33 mouse cellular contexts compared by ENCODE assay signal in the genomic region with DNA sequence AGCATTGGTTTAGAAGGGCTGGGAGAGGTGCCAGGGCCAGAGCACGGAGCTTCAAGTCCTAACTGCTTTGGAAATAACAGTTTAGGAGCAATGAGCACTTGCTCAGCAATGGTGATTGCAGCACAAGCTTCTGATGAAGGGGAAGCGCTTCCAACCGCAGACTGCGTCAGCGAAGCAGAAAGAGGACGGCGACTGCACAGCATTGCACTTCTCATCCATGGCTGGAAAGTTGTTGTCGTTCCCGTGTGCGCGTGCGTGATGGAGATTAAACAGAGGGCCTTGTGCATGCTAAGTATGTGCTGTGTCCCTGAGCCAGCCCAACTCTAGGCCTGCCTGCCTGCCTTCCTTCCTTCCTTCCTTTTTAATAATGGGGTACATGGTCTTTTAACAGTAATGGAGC.
DNase-seq lines count a peak whose midpoint lies in the region; ATAC-seq and TF ChIP-seq lines count a peak whose summit lies in the region.
"Had no signal": no experiment of that assay in that cellular context is flagged by ENCODE, and none has a peak within 500 bp of the region (broad histone marks: within the 10 kb centered on the region; RNA-seq: fewer than 3 reads in every experiment).

No protein-coding gene starts in this region.

- H3K27ac ChIP-seq in bone marrow, adult 2 months (ENCODE audit: control insufficient read depth, insufficient read depth, low read depth, low read length, poor library complexity): peak overlapping the region; percentile 93
- H3K27ac ChIP-seq: embryonic facial prominence, embryonic 12.5 days; forebrain, embryonic 10.5 days; hindbrain, embryonic 14.5 days; kidney, embryonic 15.5 days; layer of hippocampus, adult 2 months; liver, embryonic 13.5 days; midbrain, embryonic 12.5 days; stomach, postnatal 0 days had no signal

- DNase-seq in layer of hippocampus, adult 9-11 months: peak; percentile 32
- no peak for DNase-seq in layer of hippocampus, adult 9-10 months (ENCODE audit: low spot score)
- DNase-seq in left cerebral cortex, postnatal 10 days (ENCODE audit: extremely low spot score in 1 of 2, low spot score in 2 of 2): no peak
- DNase-seq: adrenal gland, adult 2 months; adrenal gland, postnatal 36 days; B cell, adult 2 months; cerebellum, adult 8-10 months; cerebellum, postnatal 36 days; gastrocnemius, postnatal 14 days; heart, adult 18-20 months; heart, postnatal 4 days; kidney, adult 18-20 months; kidney, postnatal 36 days; layer of hippocampus, postnatal 36 days; liver, embryonic 13.5 days; lung, embryonic 14.5 days; right cerebral cortex, postnatal 4 days; thymus, postnatal 4 days had no signal

- peaks cover 27% of the 10 kb centered on the region for H3K4me1 ChIP-seq in E14TG2a.4 (replicated peaks; ENCODE audit: low read depth, low read length)
- peaks cover 3% of the 10 kb centered on the region; the same call in 1 of the 2 replicates for H3K4me1 ChIP-seq in bone marrow, adult 2 months (ENCODE audit: control insufficient read depth, insufficient read depth, low read length)
- H3K4me1 ChIP-seq: embryonic facial prominence, embryonic 12.5 days; forebrain, embryonic 10.5 days; heart, embryonic 12.5 days; kidney, embryonic 15.5 days; liver, embryonic 13.5 days; megakaryocyte, embryonic 14.5 days; midbrain, embryonic 12.5 days had no signal

- H3K9me3 ChIP-seq in E14TG2a.4 (ENCODE audit: low read length): no peaks in the 10 kb centered on the region
- H3K9me3 ChIP-seq: embryonic facial prominence, embryonic 12.5 days; forebrain, embryonic 10.5 days; heart, embryonic 12.5 days; kidney, embryonic 15.5 days; liver, embryonic 13.5 days; midbrain, embryonic 12.5 days had no signal

- H3K36me3 ChIP-seq in E14TG2a.4 (ENCODE audit: insufficient read depth, low read length): no peaks in the 10 kb centered on the region
- H3K36me3 ChIP-seq: embryonic facial prominence, embryonic 12.5 days; forebrain, embryonic 10.5 days; heart, embryonic 12.5 days; kidney, embryonic 15.5 days; liver, embryonic 13.5 days; midbrain, embryonic 12.5 days had no signal

- WGBS in bone marrow, adult 2 months: 52% methylated on average over 12 of the region's 12 CpGs

- peak; percentile 79 for ATAC-seq in megakaryocyte progenitor cell, adult 5-6 weeks (replicated peaks; ENCODE audit: poor library complexity)
- ATAC-seq in erythroblast, adult 5-6 weeks (replicated peaks; ENCODE audit: low FRiP score, poor library complexity, severe bottlenecking): no peak
- ATAC-seq: activated CD4-positive, CD25-positive, alpha-beta regulatory T cell, adult 4 months; forebrain, embryonic 16.5 days had no signal

- TF ChIP-seq CTCF in E14TG2a.4 (conservative IDR thresholded peaks at IDR 0.05; ENCODE audit: low read length): no peak
- TF ChIP-seq CTCF in bone marrow, adult 2 months (IDR thresholded peaks at IDR 0.05; ENCODE audit: control insufficient read depth, insufficient read depth, low read length): no peak; the same call in 1 of the 2 replicates

- intact Hi-C loops in left cerebral cortex, postnatal 10 days (cut with DNase I): no loop called here

- no peak for TF ChIP-seq POLR2A in bone marrow, adult 2 months (IDR thresholded peaks at IDR 0.05; ENCODE audit: borderline replicate concordance, control insufficient read depth, low read depth, low read length)

- peak overlapping the region; percentile 39; the same call in 1 of the 2 replicates for H3K4me3 ChIP-seq in E14TG2a.4 (replicated peaks; ENCODE audit: low read length)
- peak overlapping the region; percentile 56 for H3K4me3 ChIP-seq in bone marrow, adult 2 months (replicated peaks; ENCODE audit: control insufficient read depth, low read depth, low read length)
- H3K4me3 ChIP-seq: embryonic facial prominence, embryonic 12.5 days; forebrain, embryonic 10.5 days; heart, embryonic 12.5 days; kidney, embryonic 15.5 days; layer of hippocampus, adult 2 months; liver, embryonic 13.5 days; megakaryocyte, embryonic 14.5 days; midbrain, embryonic 12.5 days had no signal

- no peaks in the 10 kb centered on the region for H3K27me3 ChIP-seq in E14TG2a.4 (ENCODE audit: insufficient read depth, low read length)
- H3K27me3 ChIP-seq: embryonic facial prominence, embryonic 12.5 days; heart, embryonic 12.5 days; kidney, embryonic 15.5 days; liver, embryonic 13.5 days; megakaryocyte, embryonic 14.5 days; midbrain, embryonic 12.5 days had no signal
